Mouse (Mus musculus) MEL (cell line): Measurements from ENCODE around the gene Dnajc10. TPM values are rescaled to one million over a fixed set of nuclear protein-coding genes. Genes with fewer than 3 reads are reported as not detected.

Experiments
- DNase-seq: peaks from one replicate; pipeline ENCODE4 v3.0.0; 2011; ENCODE audit warnings: low read depth, low spot score
- H3K27ac ChIP-seq: 2 replicates; pipeline ENCODE4 v1.5.1; 2012; ENCODE audit warnings: low read depth, mild to moderate bottlenecking, control low read depth, low read length, moderate library complexity; ENCODE audit not compliant: control insufficient read depth
- H3K27me3 ChIP-seq, 2 experiments: fragments of 150-350 bp in 1 of 2; sonication (generic) in 1 of 2; 2 replicates each; pipeline ENCODE4 v1.6.1; 2012; ENCODE audit warnings: low read length in 2 of 2, mild to moderate bottlenecking in 2 of 2, improper control_type of control experiment in 1 of 2, moderate library complexity in 1 of 2; ENCODE audit not compliant: insufficient read depth in 2 of 2, control insufficient read depth in 1 of 2
- H3K36me3 ChIP-seq, 2 experiments: 2 replicates each; pipeline ENCODE4 v1.6.1; 2012 to 2014; ENCODE audit warnings: low read length in 2 of 2, improper control_type of control experiment in 1 of 2, inconsistent platforms in 1 of 2, mild to moderate bottlenecking in 1 of 2; ENCODE audit not compliant: insufficient read depth in 2 of 2, control insufficient read depth in 1 of 2
- H3K4me1 ChIP-seq, 2 experiments: fragments of 150-350 bp in 1 of 2; sonication (generic) in 1 of 2; 2 replicates each; pipeline ENCODE4 v1.6.1; 2012; ENCODE audit warnings: low read length in 2 of 2, improper control_type of control experiment in 1 of 2, mild to moderate bottlenecking in 1 of 2; ENCODE audit not compliant: insufficient read depth in 2 of 2, control insufficient read depth in 1 of 2
- H3K4me3 ChIP-seq, 2 experiments: fragments of 150-350 bp in 1 of 2; sonication (generic) in 1 of 2; 2 replicates each; pipeline ENCODE4 v1.5.1; 2012; ENCODE audit warnings: low read depth in 2 of 2, low read length in 2 of 2, mild to moderate bottlenecking in 2 of 2, moderate library complexity in 2 of 2, control low read depth in 1 of 2, improper control_type of control experiment in 1 of 2; ENCODE audit not compliant: control insufficient read depth in 1 of 2, insufficient read depth in 1 of 2
- H3K79me2 ChIP-seq: 2 replicates; pipeline ENCODE4 v1.6.1; 2012; ENCODE audit warnings: mild to moderate bottlenecking, low read length, moderate library complexity; ENCODE audit not compliant: control insufficient read depth, poor library complexity, insufficient read depth
- H3K9ac ChIP-seq: 2 replicates; pipeline ENCODE4 v1.6.1; 2012; ENCODE audit warnings: low read depth, mild to moderate bottlenecking, control low read depth, low read length, moderate library complexity; ENCODE audit not compliant: control insufficient read depth, poor library complexity, severe bottlenecking
- H3K9me3 ChIP-seq: fragments of 150-350 bp; sonication (generic); replicated peaks from 2 replicates; pipeline ENCODE4 v1.6.1; 2012; ENCODE audit warnings: mild to moderate bottlenecking, low read length, improper control_type of control experiment, moderate library complexity; ENCODE audit not compliant: insufficient read depth
- CHD1 ChIP-seq: IDR thresholded peaks from 2 replicates; pipeline ENCODE4 v1.6.1; 2012; ENCODE audit warnings: low read depth, mild to moderate bottlenecking, inconsistent platforms, low read length, improper control_type of control experiment
- CHD2 ChIP-seq: IDR thresholded peaks from 2 replicates; pipeline ENCODE4 v1.6.1; 2011; ENCODE audit warnings: low read length, improper control_type of control experiment
- ELF1 ChIP-seq: IDR thresholded peaks from 2 replicates; pipeline ENCODE4 v1.6.1; 2014; ENCODE audit warnings: low read depth, mild to moderate bottlenecking, inconsistent platforms, low read length, improper control_type of control experiment, moderate library complexity
- EP300 ChIP-seq, 2 experiments: IDR thresholded peaks; 2 replicates each; pipeline ENCODE4 v1.6.1; 2011; ENCODE audit warnings: improper control_type of control experiment in 2 of 2, low read length in 2 of 2, low read depth in 1 of 2, mild to moderate bottlenecking in 1 of 2
- ETS1 ChIP-seq: IDR thresholded peaks from 2 replicates; pipeline ENCODE4 v1.6.1; 2012; ENCODE audit warnings: low read depth, mild to moderate bottlenecking, inconsistent platforms, low read length, improper control_type of control experiment, moderate library complexity
- HCFC1 ChIP-seq: IDR thresholded peaks from 2 replicates; pipeline ENCODE4 v1.6.1; 2012; ENCODE audit warnings: low read depth, mild to moderate bottlenecking, inconsistent platforms, low read length, improper control_type of control experiment, moderate library complexity
- KAT2A ChIP-seq: conservative IDR thresholded peaks from 2 replicates; pipeline ENCODE4 v1.6.1; 2012; ENCODE audit warnings: low read depth, low read length, improper control_type of control experiment, inconsistent platforms
- MAX ChIP-seq: IDR thresholded peaks from 2 replicates; pipeline ENCODE4 v1.6.1; 2011; ENCODE audit warnings: low read length, improper control_type of control experiment
- MXI1 ChIP-seq: IDR thresholded peaks from 2 replicates; pipeline ENCODE4 v1.6.1; 2011; ENCODE audit warnings: mild to moderate bottlenecking, low read depth, low read length, improper control_type of control experiment
- MYC ChIP-seq: IDR thresholded peaks from 2 replicates; pipeline ENCODE4 v1.6.1; 2011; ENCODE audit warnings: low read depth, mild to moderate bottlenecking, low read length, improper control_type of control experiment, moderate library complexity
- NELFE ChIP-seq: IDR thresholded peaks from 2 replicates; pipeline ENCODE4 v1.6.1; 2011; ENCODE audit warnings: low read depth, low read length, improper control_type of control experiment
- NRF1 ChIP-seq: IDR thresholded peaks from 2 replicates; pipeline ENCODE4 v1.6.1; 2014; ENCODE audit warnings: low read depth, mild to moderate bottlenecking, inconsistent platforms, low read length, improper control_type of control experiment, moderate library complexity; ENCODE audit not compliant: poor library complexity, insufficient read depth, severe bottlenecking
- POLR2A ChIP-seq, 2 experiments: IDR thresholded peaks; 2 replicates each; pipeline ENCODE4 v1.6.1; 2011 to 2012; ENCODE audit warnings: low read length in 2 of 2, mild to moderate bottlenecking in 2 of 2, control low read depth in 1 of 2, improper control_type of control experiment in 1 of 2, low read depth in 1 of 2, moderate library complexity in 1 of 2; ENCODE audit not compliant: control insufficient read depth in 1 of 2, insufficient read depth in 1 of 2, poor library complexity in 1 of 2
- POLR2AphosphoS2 ChIP-seq: IDR thresholded peaks from 2 replicates; pipeline ENCODE4 v1.6.1; 2011; ENCODE audit warnings: low read length, improper control_type of control experiment
- SIN3A ChIP-seq: IDR thresholded peaks from 2 replicates; pipeline ENCODE4 v1.6.1; 2012; ENCODE audit warnings: low read length, improper control_type of control experiment, inconsistent platforms
- TBP ChIP-seq: IDR thresholded peaks from 2 replicates; pipeline ENCODE4 v1.8.0; 2011; ENCODE audit warnings: low read depth, low read length, improper control_type of control experiment
- TCF12 ChIP-seq: IDR thresholded peaks from 2 replicates; pipeline ENCODE4 v1.6.1; 2014; ENCODE audit warnings: low read depth, mild to moderate bottlenecking, inconsistent platforms, low read length, improper control_type of control experiment, moderate library complexity
- ZC3H11A ChIP-seq: IDR thresholded peaks from 2 replicates; pipeline ENCODE4 v1.6.1; 2012; ENCODE audit warnings: low read depth, mild to moderate bottlenecking, inconsistent platforms, low read length, improper control_type of control experiment
- ZMIZ1 ChIP-seq: IDR thresholded peaks from 2 replicates; pipeline ENCODE4 v1.6.1; 2012; ENCODE audit warnings: low read depth, mild to moderate bottlenecking, inconsistent platforms, low read length, improper control_type of control experiment, moderate library complexity
- ZNF384 ChIP-seq: IDR thresholded peaks from 2 replicates; pipeline ENCODE4 v1.6.1; 2012; ENCODE audit warnings: low read depth, mild to moderate bottlenecking, inconsistent platforms, low read length, improper control_type of control experiment
- polyA plus RNA-seq, 2 experiments: library from polyadenylated mRNA; stranded (reverse) in 1 of 2; unstranded in 1 of 2; fragments of >175 nt in 1 of 2; fragments of >200 nt in 1 of 2; gene quantifications; 2 replicates each; pipeline versions ENCODE4 v1.2.1 to v1.2.4; 2012; ENCODE audit warnings: low replicate concordance in 2 of 2, low read depth in 1 of 2; ENCODE audit not compliant: insufficient read length in 2 of 2, insufficient read depth in 1 of 2, missing spikeins in 1 of 2
- total RNA-seq: library from RNA; depleted of rRNA; stranded (reverse); fragments of 300-350 nt; gene quantifications from 2 replicates; pipeline ENCODE4 v1.2.3, GENCODE M21; 2012; rRNA removed

Gene Dnajc10
- 53.9 and 65.4 TPM in 2 replicates for total RNA-seq
- polyA plus RNA-seq, result 10 to 100 TPM; 35.9 to 51.8 TPM

DNA sequence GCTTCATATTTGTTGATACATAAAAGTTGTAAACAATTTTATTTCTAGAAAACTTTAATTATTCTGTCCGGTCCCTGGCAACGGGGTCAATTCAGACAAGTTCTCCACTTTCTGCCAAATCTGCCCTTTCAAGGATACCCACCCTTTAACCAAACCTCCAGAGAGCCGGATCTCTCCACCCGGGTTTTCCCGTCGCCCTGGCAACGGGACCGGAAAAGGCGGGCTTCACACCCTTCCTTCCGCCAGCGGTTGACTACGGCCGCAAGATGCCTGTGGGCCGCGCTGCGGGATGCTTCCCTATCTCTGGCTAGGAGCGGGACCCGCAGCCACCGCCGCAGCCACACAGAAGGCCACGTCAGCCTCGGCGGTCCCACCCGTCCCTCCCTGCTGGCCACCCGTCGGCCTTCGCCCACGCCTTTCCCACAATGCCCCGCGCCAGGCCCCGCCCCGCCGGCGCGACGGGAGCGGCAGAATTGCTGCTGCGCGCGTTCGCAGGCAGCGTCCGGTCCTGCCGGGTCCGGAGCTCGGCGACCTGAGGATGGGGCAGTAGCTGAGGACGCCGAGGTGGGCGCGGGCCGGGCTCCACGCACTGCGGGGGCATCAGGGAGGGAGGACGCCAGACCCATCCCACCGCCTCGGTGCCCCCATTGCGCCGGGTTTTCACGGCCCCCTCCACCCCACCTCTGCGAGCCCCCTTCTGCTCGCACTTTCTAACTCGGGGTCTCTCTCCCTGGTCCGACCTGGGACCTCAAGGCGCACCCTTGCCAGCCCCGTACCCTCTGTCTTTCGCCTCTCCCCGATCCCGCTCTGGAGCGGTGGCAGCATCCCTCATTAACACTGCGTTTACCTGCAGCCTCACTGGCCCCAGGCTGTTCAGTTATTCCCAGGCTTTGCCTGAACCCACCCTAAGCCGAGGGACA lies at the start of gene Dnajc10:
Gene Dnajc10 (plus strand): TSS at position 225 of the 920 bp plus-strand sequence.
- peak within 1 kb of the TSS; percentile 87 for H3K9ac ChIP-seq
- no peaks in the 10 kb centered on the region for H3K27me3 ChIP-seq
- peak within 1 kb of the TSS; percentile 64 to 84 for H3K4me3 ChIP-seq
- peaks cover 9 to 10% of the 10 kb centered on the region in 2 experiments; a peak in 3 of 4 replicates for H3K4me1 ChIP-seq
- no peak for TF ChIP-seq ZC3H11A
- peak; percentile 69; the same call in 1 of the 2 replicates for TF ChIP-seq ZMIZ1
- TF ChIP-seq NELFE, result peak; percentile 86
- TF ChIP-seq ZNF384, result no peak
- TF ChIP-seq CHD1, result peak; percentile 80; the same call in 1 of the 2 replicates
- TF ChIP-seq ELF1, result peak; percentile 66; the same call in 1 of the 2 replicates
- 0 out of 2 replicates have a peak, but pooled peaks have one; percentile 8 for TF ChIP-seq KAT2A
- TF ChIP-seq MYC, result no peak; the same call in 1 of the 2 replicates
- no peak for TF ChIP-seq CHD2
- TF ChIP-seq TBP, result no peak
- TF ChIP-seq MAX, result 0 out of 2 replicates have a peak, but pooled peaks have one; percentile 11
- TF ChIP-seq TCF12, result peak; percentile 51; the same call in 1 of the 2 replicates
- TF ChIP-seq SIN3A, result peak; percentile 77; the same call in 1 of the 2 replicates
- peak; percentile 80 for TF ChIP-seq HCFC1
- TF ChIP-seq EP300 (IDR thresholded peaks at IDR 0.05; ENCODE audit: low read depth in 1 of 2, low read length in 2 of 2), result peak in 1 of 2 experiments; percentile 48; a peak in 1 of 4 replicates
- 0 out of 2 replicates have a peak, but pooled peaks have one; percentile 41 for TF ChIP-seq NRF1
- TF ChIP-seq POLR2A (IDR thresholded peaks at IDR 0.05; ENCODE audit: control insufficient read depth in 1 of 2, insufficient read depth in 1 of 2, low read depth in 1 of 2, low read length in 2 of 2, poor library complexity in 1 of 2), result peak; percentile 81 to 93; a peak in 3 of 4 replicates
- peak; percentile 67; the same call in 1 of the 2 replicates for TF ChIP-seq POLR2AphosphoS2
- 0 out of 2 replicates have a peak, but pooled peaks have one; percentile 33 for TF ChIP-seq ETS1
- TF ChIP-seq MXI1, result peak; percentile 33
- peaks cover 2 to 37% of the 10 kb centered on the region in 2 experiments; a peak in 3 of 4 replicates for H3K36me3 ChIP-seq
- H3K27ac ChIP-seq, result peak within 1 kb of the TSS; percentile 96
- peak; percentile 94 for DNase-seq
- H3K9me3 ChIP-seq, result no peaks in the 10 kb centered on the region
- H3K79me2 ChIP-seq, result peaks cover 14% of the 10 kb centered on the region
